ENCODE assay signal across 9 mouse cellular contexts in genomic region chr17:35076507-35077176, GRCm38 (mm10). TPM values are rescaled to one million over a fixed set of nuclear protein-coding genes. Genes with fewer than 3 reads are reported as not detected.
A peak's percentile ranks its signal among the peaks of the same experiment; 100 is the strongest.
DNase-seq lines count a peak whose midpoint lies in the region; ATAC-seq and TF ChIP-seq lines count a peak whose summit lies in the region.
"Had no signal": no experiment of that assay in that cellular context is flagged by ENCODE, and none has a peak within 500 bp of the region (broad histone marks: within the 10 kb centered on the region; RNA-seq: fewer than 3 reads in every experiment).

Gene Ly6g6e (plus strand): TSS chr17:35076902.

- WGBS in kidney, postnatal 0 days: 32% methylated on average over 10 of the region's 10 CpGs
- WGBS in embryonic facial prominence, embryonic 10.5 days: 18% methylated on average over 10 of the region's 10 CpGs
- WGBS in hindbrain, embryonic 15.5 days: 35% methylated on average over 10 of the region's 10 CpGs
- WGBS in midbrain, embryonic 15.5 days: 36% methylated on average over 10 of the region's 10 CpGs

- TF ChIP-seq CTCF in kidney, postnatal 0 days (IDR thresholded peaks at IDR 0.05; ENCODE audit: low read depth): no peak

- peaks cover 3% of the 10 kb centered on the region; the same call in 1 of the 2 replicates for H3K4me1 ChIP-seq in kidney, postnatal 0 days (replicated peaks; ENCODE audit: insufficient read depth, low read length)
- peaks cover 32% of the 10 kb centered on the region for H3K4me1 ChIP-seq in embryonic facial prominence, embryonic 10.5 days
- H3K4me1 ChIP-seq in hindbrain, embryonic 15.5 days (replicated peaks): peaks cover 8% of the 10 kb centered on the region; the same call in 1 of the 2 replicates
- H3K4me1 ChIP-seq in midbrain, embryonic 15.5 days: peaks cover 11% of the 10 kb centered on the region; the same call in 1 of the 2 replicates

- H3K4me3 ChIP-seq in kidney, postnatal 0 days (replicated peaks; ENCODE audit: low read depth, low read length): peak within 1 kb of the TSS; percentile 22
- peak within 1 kb of the TSS; percentile 43 for H3K4me3 ChIP-seq in embryonic facial prominence, embryonic 10.5 days
- H3K4me3 ChIP-seq in hindbrain, embryonic 15.5 days: peak within 1 kb of the TSS; percentile 20
- peak within 1 kb of the TSS; percentile 21 for H3K4me3 ChIP-seq in midbrain, embryonic 15.5 days

- H3K9me3 ChIP-seq in kidney, postnatal 0 days (replicated peaks; ENCODE audit: low read length): no peaks in the 10 kb centered on the region
- H3K9me3 ChIP-seq in embryonic facial prominence, embryonic 10.5 days: no peaks in the 10 kb centered on the region
- H3K9me3 ChIP-seq in hindbrain, embryonic 15.5 days: no peaks in the 10 kb centered on the region
- H3K9me3 ChIP-seq in midbrain, embryonic 15.5 days: no peaks in the 10 kb centered on the region

- H3K27me3 ChIP-seq in kidney, postnatal 0 days (ENCODE audit: insufficient read depth, low read length): no peaks in the 10 kb centered on the region; the same call in 1 of the 2 replicates
- H3K27me3 ChIP-seq in embryonic facial prominence, embryonic 10.5 days (replicated peaks; ENCODE audit: low read depth, poor library complexity, severe bottlenecking): peaks cover 42% of the 10 kb centered on the region
- H3K27me3 ChIP-seq in hindbrain, embryonic 15.5 days: no peaks in the 10 kb centered on the region
- no peaks in the 10 kb centered on the region for H3K27me3 ChIP-seq in midbrain, embryonic 15.5 days (replicated peaks)

- H3K9ac ChIP-seq in kidney, postnatal 0 days (ENCODE audit: low read depth, low read length): peak within 1 kb of the TSS; percentile 50
- H3K9ac ChIP-seq in hindbrain, embryonic 15.5 days: peak within 1 kb of the TSS; percentile 10; the same call in 1 of the 2 replicates
- H3K9ac ChIP-seq in midbrain, embryonic 15.5 days: no peak within 1 kb of the TSS; the same call in 1 of the 2 replicates

- H3K4me2 ChIP-seq in kidney, postnatal 0 days (ENCODE audit: low read length): peak within 1 kb of the TSS; percentile 55
- H3K4me2 ChIP-seq in hindbrain, embryonic 15.5 days: peak within 1 kb of the TSS; percentile 49
- peak within 1 kb of the TSS; percentile 43 for H3K4me2 ChIP-seq in midbrain, embryonic 15.5 days

- no peak for ATAC-seq in kidney, postnatal 0 days (replicated peaks; ENCODE audit: low FRiP score, low read depth)
- no peak for ATAC-seq in hindbrain, embryonic 15.5 days (ENCODE audit: low FRiP score, low read depth)
- no peak for ATAC-seq in midbrain, embryonic 15.5 days (replicated peaks)

- no peaks in the 10 kb centered on the region for H3K36me3 ChIP-seq in kidney, postnatal 0 days (ENCODE audit: insufficient read depth, low read length)
- no peaks in the 10 kb centered on the region for H3K36me3 ChIP-seq in embryonic facial prominence, embryonic 10.5 days (replicated peaks)
- H3K36me3 ChIP-seq in hindbrain, embryonic 15.5 days: no peaks in the 10 kb centered on the region
- H3K36me3 ChIP-seq in midbrain, embryonic 15.5 days (replicated peaks): no peaks in the 10 kb centered on the region

- DNase-seq in kidney, postnatal 0 days (ENCODE audit: low spot score): no peak
- DNase-seq in kidney, postnatal 14 days: no peak
- no peak for DNase-seq in embryonic facial prominence, embryonic 10.5 days (ENCODE audit: low spot score)
- DNase-seq in adrenal gland, postnatal 25 days: no peak
- no peak for DNase-seq in gastrocnemius, adult 8-10 months (ENCODE audit: low spot score in 2 of 2)
- DNase-seq in frontal cortex, postnatal 25 days (ENCODE audit: low spot score in 2 of 2): no peak
- DNase-seq: gastrocnemius, postnatal 10 days had no signal

- H3K27ac ChIP-seq in kidney, postnatal 0 days: peak within 1 kb of the TSS; percentile 72
- H3K27ac ChIP-seq in embryonic facial prominence, embryonic 10.5 days (replicated peaks): peak within 1 kb of the TSS; percentile 60
- no peak within 1 kb of the TSS for H3K27ac ChIP-seq in hindbrain, embryonic 15.5 days (replicated peaks)
- H3K27ac ChIP-seq in midbrain, embryonic 15.5 days: no peak within 1 kb of the TSS

RNA-seq across cellular contexts. Expression of gene Ly6g6e, which starts in this region (rescaled TPM):
- 1.3 and 1.6 TPM in 2 replicates for polyA plus RNA-seq in kidney, postnatal 0 days (2015; fragmentation: Nextera tagmentation; extraction: Ambion mirVana)
- 0.83 and 1.00 TPM in 2 replicates for polyA plus RNA-seq in embryonic facial prominence, embryonic 10.5 days (2016; fragmentation: Nextera tagmentation; extraction: Ambion mirVana)
- 0.43 and 0.53 TPM in 2 replicates for polyA plus RNA-seq in hindbrain, embryonic 15.5 days (2015; fragmentation: Nextera tagmentation; extraction: Ambion mirVana)
- polyA plus RNA-seq in midbrain, embryonic 15.5 days (2015; fragmentation: Nextera tagmentation; extraction: Ambion mirVana): 0.21 and 0.32 TPM in 2 replicates
- total RNA-seq in adrenal gland, postnatal 25 days (2021): not detected in 2 replicates
- total RNA-seq in gastrocnemius, adult 8-10 months (2022): not detected
- total RNA-seq: gastrocnemius, postnatal 10 days had no signal

Comparison
In these comparisons a context has a peak if more than half of its experiments do, and no peak if none do; other contexts are left out.
1. H3K27ac ChIP-seq: peak in kidney, postnatal 0 days (single experiment) and embryonic facial prominence, embryonic 10.5 days (single experiment); none in hindbrain, embryonic 15.5 days (single experiment) and midbrain, embryonic 15.5 days (single experiment).
2. Peak in every context shown above with its lines, with median percentiles within 50 percentile points of each other: H3K4me2 ChIP-seq and H3K4me3 ChIP-seq.